ENCODE assay signal across 16 mouse cellular contexts in genomic region chr12:100313209-100313608, GRCm38 (mm10).
DNase-seq lines count a peak whose midpoint lies in the region; ATAC-seq and TF ChIP-seq lines count a peak whose summit lies in the region.
"Had no signal": no experiment of that assay in that cellular context is flagged by ENCODE, and none has a peak within 500 bp of the region (broad histone marks: within the 10 kb centered on the region; RNA-seq: fewer than 3 reads in every experiment).

No protein-coding gene starts in this region.

- no peak overlapping the region for H3K9ac ChIP-seq in hindbrain, embryonic 12.5 days
- H3K9ac ChIP-seq in hindbrain, embryonic 14.5 days = 0 out of 2 replicates have a peak overlapping the region, but pooled peaks have one; percentile 29
- no peak overlapping the region; the same call in 1 of the 2 replicates for H3K9ac ChIP-seq in midbrain, postnatal 0 days (replicated peaks; ENCODE audit: low read length, poor library complexity, severe bottlenecking)
- H3K9ac ChIP-seq in heart, embryonic 12.5 days = no peak overlapping the region
- H3K9ac ChIP-seq: intestine, embryonic 15.5 days; lung, embryonic 14.5 days; stomach, embryonic 15.5 days had no signal

- no peak overlapping the region for H3K4me2 ChIP-seq in hindbrain, embryonic 12.5 days (replicated peaks)
- H3K4me2 ChIP-seq in hindbrain, embryonic 14.5 days (replicated peaks) = no peak overlapping the region
- H3K4me2 ChIP-seq in midbrain, postnatal 0 days (ENCODE audit: low read depth, low read length, poor library complexity, severe bottlenecking) = no peak overlapping the region
- no peak overlapping the region for H3K4me2 ChIP-seq in heart, embryonic 12.5 days
- H3K4me2 ChIP-seq: intestine, embryonic 15.5 days; lung, embryonic 14.5 days; stomach, embryonic 15.5 days had no signal

- no peak for ATAC-seq in hindbrain, embryonic 12.5 days (ENCODE audit: low FRiP score)
- no peak for ATAC-seq in hindbrain, embryonic 14.5 days (ENCODE audit: low FRiP score)
- no peak for ATAC-seq in midbrain, postnatal 0 days (ENCODE audit: low FRiP score)
- no peak for ATAC-seq in heart, embryonic 12.5 days (ENCODE audit: insufficient number of reproducible peaks, low FRiP score)
- ATAC-seq: activated CD4-positive, CD25-positive, alpha-beta regulatory T cell, adult 4 months had no signal

- H3K9me3 ChIP-seq in hindbrain, embryonic 12.5 days (replicated peaks) = no peaks in the 10 kb centered on the region
- no peaks in the 10 kb centered on the region for H3K9me3 ChIP-seq in hindbrain, embryonic 10.5 days
- no peaks in the 10 kb centered on the region for H3K9me3 ChIP-seq in hindbrain, embryonic 14.5 days (ENCODE audit: control insufficient read depth, low read length)
- no peaks in the 10 kb centered on the region for H3K9me3 ChIP-seq in midbrain, postnatal 0 days (ENCODE audit: low read length)
- no peaks in the 10 kb centered on the region for H3K9me3 ChIP-seq in heart, embryonic 12.5 days (replicated peaks)
- H3K9me3 ChIP-seq: intestine, embryonic 15.5 days; stomach, embryonic 15.5 days had no signal

- DNase-seq in hindbrain, embryonic 10.5 days (ENCODE audit: low spot score) = no peak
- DNase-seq in NIH3T3 (ENCODE audit: low read depth) = peak; percentile 46
- no peak for DNase-seq in hindbrain, embryonic 14.5 days (ENCODE audit: low spot score)
- no peak for DNase-seq in midbrain, postnatal 0 days (ENCODE audit: low spot score)
- DNase-seq in right cerebral cortex, adult 18-20 months = no peak
- no peak for DNase-seq in gastrocnemius, postnatal 4 days (ENCODE audit: low spot score in 2 of 2)
- DNase-seq: adrenal gland, postnatal 25 days; cerebellum, adult 9-11 months; heart, adult 2 months; heart, postnatal 10 days; lung, embryonic 14.5 days had no signal

- no peaks in the 10 kb centered on the region for H3K36me3 ChIP-seq in hindbrain, embryonic 12.5 days
- H3K36me3 ChIP-seq in hindbrain, embryonic 10.5 days = peaks cover 3% of the 10 kb centered on the region; the same call in 1 of the 2 replicates
- H3K36me3 ChIP-seq in hindbrain, embryonic 14.5 days (replicated peaks; ENCODE audit: control insufficient read depth, insufficient read depth) = no peaks in the 10 kb centered on the region
- H3K36me3 ChIP-seq in midbrain, postnatal 0 days (ENCODE audit: insufficient read depth, low read length) = 0 out of 2 replicates have a peak, but pooled peaks cover 6% of the 10 kb centered on the region
- peaks cover 14% of the 10 kb centered on the region for H3K36me3 ChIP-seq in heart, embryonic 12.5 days
- H3K36me3 ChIP-seq: intestine, embryonic 15.5 days; stomach, embryonic 15.5 days had no signal

- 69% methylated on average over 6 of the region's 6 CpGs for WGBS in hindbrain, embryonic 12.5 days
- WGBS in hindbrain, embryonic 10.5 days = 79% methylated on average over 6 of the region's 6 CpGs
- WGBS in hindbrain, embryonic 14.5 days = 50% methylated on average over 6 of the region's 6 CpGs
- WGBS in midbrain, postnatal 0 days = 67% methylated on average over 6 of the region's 6 CpGs
- 78% methylated on average over 6 of the region's 6 CpGs for WGBS in heart, embryonic 12.5 days

- peak overlapping the region; percentile 83 for H3K27ac ChIP-seq in hindbrain, embryonic 12.5 days
- H3K27ac ChIP-seq in hindbrain, embryonic 10.5 days = no peak overlapping the region; the same call in 1 of the 2 replicates
- H3K27ac ChIP-seq in hindbrain, embryonic 14.5 days = peak overlapping the region; percentile 76
- H3K27ac ChIP-seq in midbrain, postnatal 0 days (ENCODE audit: low read depth, low read length) = peak overlapping the region; percentile 65; the same call in 1 of the 2 replicates
- no peak overlapping the region for H3K27ac ChIP-seq in heart, embryonic 12.5 days (ENCODE audit: poor library complexity, severe bottlenecking)
- H3K27ac ChIP-seq: heart, adult 2 months; intestine, embryonic 15.5 days; stomach, embryonic 15.5 days had no signal

- H3K4me1 ChIP-seq in hindbrain, embryonic 12.5 days = peaks cover 68% of the 10 kb centered on the region
- peaks cover 60% of the 10 kb centered on the region for H3K4me1 ChIP-seq in hindbrain, embryonic 10.5 days (replicated peaks)
- H3K4me1 ChIP-seq in hindbrain, embryonic 14.5 days (replicated peaks; ENCODE audit: control insufficient read depth, insufficient read depth, low read length) = peaks cover 68% of the 10 kb centered on the region
- H3K4me1 ChIP-seq in midbrain, postnatal 0 days (ENCODE audit: insufficient read depth, low read length) = peaks cover 25% of the 10 kb centered on the region
- peaks cover 16% of the 10 kb centered on the region for H3K4me1 ChIP-seq in heart, embryonic 12.5 days (replicated peaks)
- H3K4me1 ChIP-seq: intestine, embryonic 15.5 days; stomach, embryonic 15.5 days had no signal

- H3K4me3 ChIP-seq in hindbrain, embryonic 12.5 days = no peak overlapping the region
- no peak overlapping the region for H3K4me3 ChIP-seq in hindbrain, embryonic 10.5 days
- H3K4me3 ChIP-seq in hindbrain, embryonic 14.5 days (replicated peaks; ENCODE audit: low read length) = no peak overlapping the region
- H3K4me3 ChIP-seq in midbrain, postnatal 0 days (ENCODE audit: low read depth, low read length) = no peak overlapping the region
- no peak overlapping the region for H3K4me3 ChIP-seq in heart, embryonic 12.5 days
- H3K4me3 ChIP-seq: heart, adult 2 months; intestine, embryonic 15.5 days; stomach, embryonic 15.5 days had no signal

- TF ChIP-seq CTCF in midbrain, postnatal 0 days (IDR thresholded peaks at IDR 0.05) = no peak

- no peaks in the 10 kb centered on the region for H3K27me3 ChIP-seq in hindbrain, embryonic 12.5 days
- H3K27me3 ChIP-seq in hindbrain, embryonic 10.5 days (ENCODE audit: insufficient read depth, poor library complexity, severe bottlenecking) = no peaks in the 10 kb centered on the region
- H3K27me3 ChIP-seq in hindbrain, embryonic 14.5 days (ENCODE audit: control insufficient read depth, insufficient read depth, low read length) = no peaks in the 10 kb centered on the region
- no peaks in the 10 kb centered on the region for H3K27me3 ChIP-seq in midbrain, postnatal 0 days (ENCODE audit: insufficient read depth, low read length)
- no peaks in the 10 kb centered on the region for H3K27me3 ChIP-seq in heart, embryonic 12.5 days (replicated peaks)
- H3K27me3 ChIP-seq: intestine, embryonic 15.5 days; stomach, embryonic 15.5 days had no signal

Comparison
In these comparisons a context has a peak if more than half of its experiments do, and no peak if none do; other contexts are left out.
1. H3K27ac ChIP-seq: peak in hindbrain, embryonic 12.5 days (single experiment), hindbrain, embryonic 14.5 days (single experiment) and midbrain, postnatal 0 days (single experiment); none in hindbrain, embryonic 10.5 days (single experiment) and heart, embryonic 12.5 days (single experiment).